Mouse (Mus musculus): ENCODE measurements around the gene Msl3l2. TPM values are rescaled to one million over a fixed set of nuclear protein-coding genes. Genes with fewer than 3 reads are reported as not detected.

Gene Msl3l2
- total and polyA plus RNA-seq, 3 experiments: not detected

DNA sequence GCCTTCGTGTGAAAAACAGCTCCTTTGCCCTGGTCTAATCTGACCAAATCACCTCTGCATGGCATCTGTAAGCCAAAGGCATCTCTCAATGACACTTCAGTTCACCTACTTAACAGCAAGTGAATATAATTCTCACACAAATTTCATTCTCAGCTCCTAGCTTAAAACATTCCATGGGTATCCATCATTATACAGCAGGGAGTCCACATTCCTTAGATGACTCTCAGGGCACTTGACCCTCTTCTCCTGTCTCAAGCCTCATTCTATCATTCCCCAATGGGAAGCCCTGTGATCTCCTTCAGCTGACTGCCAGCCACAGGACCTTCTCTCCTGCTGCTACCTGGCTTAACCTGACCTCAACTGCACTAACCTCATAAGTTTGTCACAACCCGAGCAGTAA lies 22.9 kb downstream of the Msl3l2 start:
- TF ChIP-seq E2F4 (IDR thresholded peaks at IDR 0.05; ENCODE audit: borderline replicate concordance, low read depth, low read length) (no peak), CHD1 (IDR thresholded peaks at IDR 0.05; ENCODE audit: low read depth, low read length) (no peak), POLR2AphosphoS2 (IDR thresholded peaks at IDR 0.05; ENCODE audit: low read length) (no peak), JUND (IDR thresholded peaks at IDR 0.05; ENCODE audit: low read depth, low read length) (no peak), NRF1 (IDR thresholded peaks at IDR 0.05; ENCODE audit: insufficient read depth, low read depth, low read length, poor library complexity, severe bottlenecking) (no peak)
- no peak for DNase-seq (ENCODE audit: low read depth, low spot score)
- no peaks in the 10 kb centered on the region for H3K79me2 ChIP-seq (ENCODE audit: control insufficient read depth, insufficient read depth, low read length, poor library complexity)
- no peak overlapping the region for H3K27ac ChIP-seq (ENCODE audit: control insufficient read depth, low read depth, low read length)
- no peak overlapping the region for H3K9ac ChIP-seq (ENCODE audit: control insufficient read depth, low read depth, low read length, poor library complexity, severe bottlenecking)
- H3K4me3 ChIP-seq (ENCODE audit: control insufficient read depth in 1 of 2, insufficient read depth in 1 of 2, low read depth in 2 of 2, low read length in 2 of 2): no peak overlapping the region
- no peaks in the 10 kb centered on the region for H3K9me3 ChIP-seq (replicated peaks; ENCODE audit: insufficient read depth, low read length)
- H3K4me1 ChIP-seq (ENCODE audit: control insufficient read depth in 1 of 2, insufficient read depth in 2 of 2, low read length in 2 of 2): no peaks in the 10 kb centered on the region
- H3K36me3 ChIP-seq (ENCODE audit: control insufficient read depth in 1 of 2, insufficient read depth in 2 of 2, low read length in 2 of 2): no peaks in the 10 kb centered on the region
- no peaks in the 10 kb centered on the region for H3K27me3 ChIP-seq (ENCODE audit: control insufficient read depth in 1 of 2, insufficient read depth in 2 of 2, low read length in 2 of 2)

DNA sequence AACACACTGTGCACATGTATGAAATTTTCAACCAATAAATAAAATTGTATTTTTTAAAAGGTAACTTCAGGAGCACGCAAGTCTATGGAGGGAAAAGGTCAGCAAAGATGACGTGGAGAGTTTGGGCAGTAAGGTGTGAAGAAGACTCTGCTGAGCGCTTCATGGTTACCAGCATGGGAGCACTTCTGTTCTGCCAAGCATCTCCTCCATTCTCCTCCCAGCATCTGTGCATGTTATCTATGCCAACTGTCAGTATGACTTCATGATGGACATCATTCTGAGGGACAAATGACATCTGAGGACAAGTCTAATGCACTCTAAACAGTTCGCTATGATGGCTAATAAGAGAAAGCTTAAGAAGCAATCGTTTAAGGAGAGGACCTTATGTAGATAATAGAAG lies 30.5 kb downstream of the Msl3l2 start:
- Histone ChIP-seq H3K27ac (ENCODE audit: control insufficient read depth, low read depth, low read length) (no peak overlapping the region), H3K9ac (ENCODE audit: control insufficient read depth, low read depth, low read length, poor library complexity, severe bottlenecking) (no peak overlapping the region), H3K79me2 (ENCODE audit: control insufficient read depth, insufficient read depth, low read length, poor library complexity) (no peaks in the 10 kb centered on the region), H3K36me3 (ENCODE audit: control insufficient read depth in 1 of 2, insufficient read depth in 2 of 2, low read length in 2 of 2) (no peaks in the 10 kb centered on the region), H3K9me3 (replicated peaks; ENCODE audit: insufficient read depth, low read length) (no peaks in the 10 kb centered on the region), H3K27me3 (ENCODE audit: control insufficient read depth in 1 of 2, insufficient read depth in 2 of 2, low read length in 2 of 2) (no peaks in the 10 kb centered on the region), H3K4me1 (ENCODE audit: control insufficient read depth in 1 of 2, insufficient read depth in 2 of 2, low read length in 2 of 2) (no peaks in the 10 kb centered on the region), H3K4me3 (ENCODE audit: control insufficient read depth in 1 of 2, insufficient read depth in 1 of 2, low read depth in 2 of 2, low read length in 2 of 2) (no peak overlapping the region)
- TF ChIP-seq SIN3A (IDR thresholded peaks at IDR 0.05; ENCODE audit: low read length) (no peak), ZMIZ1 (IDR thresholded peaks at IDR 0.05; ENCODE audit: low read depth, low read length) (no peak), ZNF384 (IDR thresholded peaks at IDR 0.05; ENCODE audit: low read depth, low read length) (no peak), UBTF (IDR thresholded peaks at IDR 0.05; ENCODE audit: borderline replicate concordance, insufficient read depth, low read depth, low read length) (no peak), MYC (IDR thresholded peaks at IDR 0.05; ENCODE audit: low read depth, low read length) (no peak), TBP (IDR thresholded peaks at IDR 0.05; ENCODE audit: low read depth, low read length) (no peak), GABPA (IDR thresholded peaks at IDR 0.05; ENCODE audit: low read depth, low read length) (no peak), JUND (IDR thresholded peaks at IDR 0.05; ENCODE audit: low read depth, low read length) (no peak), ZC3H11A (IDR thresholded peaks at IDR 0.05; ENCODE audit: low read depth, low read length) (no peak), USF1 (IDR thresholded peaks at IDR 0.05; ENCODE audit: low read depth, low read length) (no peak), RAD21 (IDR thresholded peaks at IDR 0.05; ENCODE audit: low read depth, low read length) (no peak), NRF1 (IDR thresholded peaks at IDR 0.05; ENCODE audit: insufficient read depth, low read depth, low read length, poor library complexity, severe bottlenecking) (no peak), MYB (IDR thresholded peaks at IDR 0.05; ENCODE audit: low read depth, low read length) (no peak)
- DNase-seq (ENCODE audit: low read depth, low spot score): no peak
